Mouse (Mus musculus): ENCODE data around the gene Wdr73.
"Not testable (repeated sequence)": the region's sequence is repeated elsewhere in the genome, so short reads cannot be mapped to it uniquely, and the experiment has no call there.

The Wdr73 gene

DNA sequence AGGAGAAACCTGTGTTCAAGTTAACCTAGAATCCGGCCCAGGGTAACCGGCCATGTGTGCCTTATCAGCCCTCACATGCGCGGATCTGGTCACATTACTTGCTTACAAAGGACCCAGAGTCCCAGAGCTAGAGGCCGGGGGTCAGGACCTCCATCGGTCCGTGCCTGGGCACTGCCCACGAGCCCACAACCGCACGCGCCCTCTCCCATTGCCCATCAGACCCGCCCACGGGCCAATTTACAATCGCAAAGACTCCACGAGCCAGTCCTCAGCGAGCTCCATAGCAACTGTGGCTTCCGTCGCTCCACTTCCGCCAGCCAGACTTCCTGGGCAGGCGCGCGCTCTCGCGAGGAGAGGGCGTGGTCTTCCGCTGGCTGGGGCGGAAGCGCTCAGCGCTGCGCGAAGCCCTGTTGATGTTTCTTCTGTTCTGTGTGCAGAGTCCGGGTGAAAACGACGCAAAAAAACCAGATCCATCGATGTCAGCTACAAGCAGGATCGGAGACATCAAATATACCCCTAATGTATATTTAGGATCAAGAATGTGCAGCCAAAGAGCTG is at the start of gene Wdr73:
Gene Wdr73, minus strand, starts transcription at position 326 of the 558 bp plus-strand sequence.
- in situ Hi-C loops (cut with MboI, MseI), result no loop called here

DNA sequence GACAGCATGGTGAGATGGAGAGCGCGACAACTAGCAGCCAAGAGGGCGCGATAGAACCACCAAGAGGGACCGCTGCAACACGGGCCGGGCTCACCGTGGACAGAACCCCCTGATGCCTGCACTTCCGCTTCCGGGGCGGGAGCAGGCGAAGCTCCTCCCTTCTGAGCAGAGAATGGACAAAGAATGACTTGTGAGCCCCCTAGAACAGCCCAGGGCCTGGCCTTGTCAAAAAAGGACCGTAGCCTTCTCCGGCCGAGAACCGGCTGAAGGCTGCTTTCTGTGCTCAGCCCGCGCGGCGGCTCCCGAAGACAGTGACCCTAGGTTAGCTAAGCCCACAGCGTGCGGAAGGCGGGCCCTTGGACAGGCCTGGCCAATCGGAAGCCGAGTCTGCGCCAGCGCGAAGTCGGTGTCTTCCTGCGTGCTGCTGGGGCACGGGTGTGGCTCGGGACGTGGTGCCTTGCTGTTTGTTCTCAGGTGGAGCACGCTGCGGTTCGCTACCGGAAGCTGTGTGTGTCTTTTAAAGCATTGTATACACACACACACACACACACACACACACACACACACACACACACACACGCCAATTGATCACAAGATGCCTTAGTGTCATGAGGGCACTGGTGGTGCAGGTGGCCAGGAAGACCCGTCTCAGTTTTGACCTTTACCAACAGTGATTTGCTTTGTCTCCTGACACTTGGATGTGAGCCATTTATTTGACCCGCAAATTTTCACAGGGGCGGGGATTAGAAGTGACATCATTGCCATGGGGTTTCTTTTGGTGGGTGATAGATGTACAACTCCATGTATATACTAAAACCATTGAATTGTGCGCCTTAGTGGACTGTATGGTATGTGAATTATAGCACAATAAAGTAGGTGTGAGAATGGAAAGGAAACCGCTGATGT is 46.6 kb upstream of the Wdr73 start, which contains the start of gene Sec11a:
Gene Sec11a, minus strand, starts transcription at position 336 of the 906 bp plus-strand sequence.
- in situ Hi-C loops (cut with MboI, MseI), result no loop called here

DNA sequence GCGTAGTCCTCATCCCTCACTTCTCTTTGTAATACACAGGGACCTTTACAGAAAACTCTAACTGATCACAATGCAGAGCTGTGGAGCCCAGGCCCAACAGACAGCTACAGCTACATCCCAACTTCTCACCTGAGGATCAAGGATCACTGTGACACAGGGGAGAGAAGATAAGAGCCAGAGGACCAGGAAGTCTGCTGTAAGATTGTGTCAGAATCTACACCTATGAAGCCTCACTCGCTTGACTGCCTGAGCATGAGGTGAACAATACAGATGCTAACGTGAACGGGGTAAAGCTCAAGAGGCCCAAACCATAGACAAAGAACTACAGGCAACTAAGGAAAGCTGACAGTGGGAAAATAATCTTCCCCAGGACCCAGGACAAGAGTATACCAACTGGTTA is 38.7 kb upstream of the Wdr73 start:
- in situ Hi-C loops (cut with MboI, MseI), result no loop called here

DNA sequence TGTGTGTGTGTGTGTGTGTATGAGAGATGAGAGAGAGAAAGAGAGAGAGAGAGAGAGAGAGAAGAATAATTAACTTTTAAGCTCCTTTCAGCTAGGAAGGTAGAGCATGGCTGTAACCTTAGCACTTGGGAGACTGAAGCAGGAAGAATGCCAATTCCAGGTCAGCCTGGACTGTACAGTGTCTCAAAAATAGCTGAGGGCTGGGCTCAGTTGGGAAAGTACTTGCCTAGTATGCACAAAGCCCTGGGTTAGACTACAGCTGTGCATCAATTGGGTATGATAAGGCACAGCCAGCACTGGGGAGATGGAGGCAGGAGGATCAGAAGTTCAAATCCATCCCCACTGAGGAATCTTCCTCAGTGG is 36.2 kb upstream of the Wdr73 start:
- in situ Hi-C loops (cut with MboI, MseI), result not testable (repeated sequence)

DNA sequence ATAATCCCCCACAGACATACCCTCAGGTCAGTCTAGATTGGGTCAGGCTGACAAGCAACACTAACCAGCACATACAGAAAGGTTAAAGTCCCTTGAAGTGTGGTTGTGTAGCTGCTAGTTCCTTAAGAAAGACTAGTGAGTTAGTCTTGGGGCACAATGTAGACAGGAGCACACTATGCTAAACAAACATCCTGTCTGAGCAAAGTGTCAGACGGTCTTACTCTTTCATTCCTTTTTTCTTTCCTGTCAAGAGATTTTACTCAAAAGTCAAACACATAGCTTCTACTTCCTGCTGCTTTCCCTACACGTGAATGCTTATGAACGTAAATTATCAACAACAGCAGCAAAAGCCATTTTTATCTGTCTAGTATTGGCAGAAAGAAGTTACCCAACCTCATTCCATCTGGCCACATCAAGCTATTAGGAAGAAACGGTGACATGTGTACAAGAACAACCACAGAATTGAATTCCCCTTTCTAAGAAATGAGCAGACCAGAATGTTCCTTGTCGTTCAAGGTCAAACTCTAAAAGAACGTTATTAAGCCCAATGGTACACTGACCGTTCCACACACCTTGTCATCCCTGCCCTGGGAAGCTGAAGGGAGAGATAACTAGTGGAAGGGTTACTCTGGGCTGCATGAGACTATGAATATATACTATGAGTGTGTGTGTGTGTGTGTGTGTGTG is 35.7 kb upstream of the Wdr73 start:
- in situ Hi-C loops (cut with MboI, MseI), result not testable (repeated sequence)

DNA sequence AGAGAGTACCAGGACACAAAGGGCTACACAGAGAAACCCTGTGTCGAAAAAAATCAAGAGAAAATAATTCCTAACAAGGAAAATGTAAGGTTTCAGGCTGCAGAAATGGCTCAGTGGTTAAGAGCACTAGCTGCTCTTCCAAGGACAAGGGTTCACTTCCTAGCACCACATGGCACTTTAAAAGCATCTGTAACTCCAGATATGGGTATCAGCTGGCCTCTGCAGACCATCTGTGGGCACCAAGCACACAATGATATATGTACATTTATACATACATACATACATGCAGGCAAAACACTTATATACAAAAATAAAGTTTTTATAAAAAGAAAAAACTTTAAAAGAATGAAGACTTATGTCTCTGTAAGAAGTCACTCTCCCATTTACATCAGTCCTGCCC is 34.8 kb upstream of the Wdr73 start:
- in situ Hi-C loops (cut with MboI, MseI), result no loop called here

DNA sequence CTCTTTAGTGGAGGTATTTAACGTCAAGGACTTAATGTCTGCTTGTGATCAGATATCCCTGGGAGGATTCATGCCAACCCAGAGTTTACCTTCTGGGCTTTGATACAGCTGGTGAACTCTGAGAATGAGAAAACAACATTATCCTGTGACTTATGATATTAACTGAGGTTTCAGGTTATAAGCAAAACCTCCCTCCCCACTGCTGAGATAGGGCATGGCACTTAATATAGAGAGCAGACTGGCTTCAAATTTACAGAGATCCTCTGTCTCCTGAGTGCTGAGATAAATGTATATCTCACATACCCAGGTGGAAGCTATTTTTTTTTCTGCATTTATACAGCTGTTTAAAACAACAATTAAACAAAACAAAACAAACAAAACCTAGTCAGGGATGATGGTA is 31.7 kb upstream of the Wdr73 start:
- in situ Hi-C loops (cut with MboI, MseI), result no loop called here

DNA sequence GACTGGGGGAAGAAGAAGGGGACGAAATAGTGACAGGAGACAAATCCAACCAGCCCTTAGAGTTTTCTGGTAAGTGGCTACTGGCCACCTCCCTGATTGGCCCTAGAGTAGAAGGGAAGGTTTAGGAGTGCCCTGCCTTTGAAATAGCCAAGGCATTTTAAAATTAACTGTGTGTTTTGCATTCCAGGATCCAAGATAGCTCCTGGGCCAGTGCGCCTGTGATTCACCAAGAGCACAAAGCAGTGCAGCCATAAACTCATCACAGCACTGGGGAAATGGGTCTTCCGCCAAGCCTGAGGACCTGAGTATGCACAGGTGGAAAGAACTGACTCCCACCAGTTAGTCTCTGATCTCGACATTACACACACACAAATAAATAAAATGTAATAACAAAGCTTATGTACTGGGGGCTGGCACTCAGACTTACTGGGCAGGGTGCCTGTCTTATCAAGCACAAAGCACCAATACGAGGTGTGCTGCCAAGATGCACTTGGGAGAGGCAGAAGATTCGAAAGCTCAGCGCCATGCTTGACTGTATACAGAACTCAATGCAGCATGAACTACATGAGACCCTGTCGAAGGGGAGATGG is 30.6 kb upstream of the Wdr73 start:
- in situ Hi-C loops (cut with MboI, MseI), result no loop called here

DNA sequence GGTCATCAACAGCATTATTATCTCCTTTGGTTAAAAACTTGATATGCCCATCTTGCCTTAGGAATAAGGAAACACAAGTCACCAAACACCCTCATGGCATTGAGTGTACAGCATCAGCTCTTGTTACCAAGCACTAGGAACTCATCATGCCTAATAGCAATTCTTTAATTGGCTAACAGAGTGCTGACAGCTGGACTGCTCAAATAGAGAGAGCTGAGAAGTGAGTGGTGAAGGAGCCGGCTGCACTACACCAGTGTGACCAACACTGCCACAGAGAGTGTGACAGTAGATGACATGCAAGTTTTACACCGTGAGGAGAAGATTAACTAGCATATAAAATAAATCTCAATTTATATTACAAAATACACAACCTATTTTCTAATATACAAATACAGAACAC is 22.1 kb upstream of the Wdr73 start:
- in situ Hi-C loops (cut with MboI, MseI), result no loop called here

DNA sequence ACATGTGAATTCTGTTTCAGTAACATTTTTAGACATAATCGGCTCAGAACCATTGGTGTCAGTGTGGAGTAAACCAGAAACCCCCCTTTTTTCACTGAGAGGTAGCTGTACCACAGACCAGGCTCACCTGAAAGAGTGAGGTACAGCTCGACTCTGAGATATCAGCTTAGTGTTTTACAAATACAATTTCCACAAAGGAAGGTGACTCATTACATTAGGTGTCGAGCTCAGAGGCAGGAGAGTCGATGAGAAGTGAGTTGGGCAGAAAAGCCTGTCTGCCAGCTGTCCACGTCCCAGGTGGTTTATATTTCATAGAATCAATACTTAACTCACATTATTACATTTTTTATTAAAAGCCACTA is 18.6 kb upstream of the Wdr73 start:
- in situ Hi-C loops (cut with MboI, MseI), result no loop called here

DNA sequence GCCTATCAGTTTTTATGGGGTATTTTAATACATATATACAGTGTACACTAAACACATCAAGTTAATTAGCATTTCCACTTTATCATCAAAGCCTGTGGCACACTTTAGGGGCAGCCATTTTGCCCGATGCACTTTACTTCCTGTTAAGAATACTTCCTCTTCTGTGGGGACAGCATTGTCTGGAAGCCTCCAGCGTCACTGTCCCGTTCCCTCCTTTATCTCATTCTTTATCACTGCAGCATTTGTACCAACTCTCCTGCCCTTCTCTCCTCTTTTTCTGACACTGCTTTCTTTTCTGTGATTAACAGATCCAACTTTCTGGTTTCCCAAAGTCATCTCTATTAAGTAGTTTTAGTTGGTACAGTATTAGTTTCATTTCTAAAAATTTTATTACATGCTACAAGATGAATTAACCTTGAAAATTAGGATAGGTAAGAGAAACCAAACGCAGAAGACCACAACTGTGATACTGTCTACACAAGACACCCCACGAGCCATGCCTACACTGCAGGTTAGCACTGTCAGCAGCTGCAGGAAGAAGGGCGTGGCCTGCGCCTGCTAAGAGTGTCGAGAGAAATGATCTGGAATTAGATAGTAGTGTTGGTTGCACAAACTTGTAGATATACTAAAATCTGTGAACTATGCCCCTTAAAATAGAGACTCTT is 18.0 kb upstream of the Wdr73 start:
- in situ Hi-C loops (cut with MboI, MseI), result no loop called here

DNA sequence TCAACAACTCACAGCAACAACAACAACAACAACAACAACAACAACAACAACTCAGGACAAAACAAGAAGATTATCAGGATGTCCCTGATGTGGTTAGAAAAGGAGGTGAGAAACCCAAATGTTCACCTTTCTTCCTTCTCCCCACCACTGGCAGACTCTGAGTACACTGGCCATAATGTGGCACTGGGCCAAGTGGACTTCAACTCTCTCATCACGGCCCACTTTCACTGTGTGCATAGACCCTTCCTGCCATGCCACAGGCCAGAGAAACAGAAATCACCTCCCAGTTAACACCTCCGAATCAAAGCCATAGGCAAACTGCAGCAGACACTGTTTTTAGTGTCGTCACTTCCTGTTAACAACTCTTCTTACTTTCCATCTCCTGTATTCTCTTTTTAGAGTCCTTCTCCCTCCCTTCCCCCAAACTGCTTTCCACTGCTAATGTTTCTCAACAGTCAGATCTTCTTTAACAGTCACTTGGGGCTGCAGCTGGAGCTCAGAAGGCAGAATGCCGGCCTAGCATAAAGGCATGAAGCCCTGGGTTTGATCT is 16.9 kb upstream of the Wdr73 start:
- in situ Hi-C loops (cut with MboI, MseI), result no loop called here

DNA sequence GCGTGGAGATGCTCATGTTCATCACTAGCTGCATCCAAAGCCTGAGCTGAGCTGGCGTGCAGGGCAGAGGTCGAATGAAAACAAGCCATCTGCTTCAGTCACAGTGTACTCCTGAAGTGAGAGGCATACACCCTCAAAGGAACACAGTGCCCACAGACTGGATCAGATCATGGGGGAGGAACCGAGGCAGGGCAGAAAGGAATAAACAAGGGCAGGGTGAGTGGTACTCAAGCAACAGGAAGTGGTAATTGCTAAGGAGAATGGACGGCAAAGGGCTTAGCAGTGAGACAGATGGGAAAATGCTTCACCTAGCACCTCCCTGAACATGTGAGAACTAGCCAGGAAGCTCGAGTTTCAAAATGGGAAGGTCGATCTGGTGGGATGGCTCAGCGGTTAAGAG is 11.4 kb upstream of the Wdr73 start:
- in situ Hi-C loops (cut with MboI, MseI), result no loop called here

DNA sequence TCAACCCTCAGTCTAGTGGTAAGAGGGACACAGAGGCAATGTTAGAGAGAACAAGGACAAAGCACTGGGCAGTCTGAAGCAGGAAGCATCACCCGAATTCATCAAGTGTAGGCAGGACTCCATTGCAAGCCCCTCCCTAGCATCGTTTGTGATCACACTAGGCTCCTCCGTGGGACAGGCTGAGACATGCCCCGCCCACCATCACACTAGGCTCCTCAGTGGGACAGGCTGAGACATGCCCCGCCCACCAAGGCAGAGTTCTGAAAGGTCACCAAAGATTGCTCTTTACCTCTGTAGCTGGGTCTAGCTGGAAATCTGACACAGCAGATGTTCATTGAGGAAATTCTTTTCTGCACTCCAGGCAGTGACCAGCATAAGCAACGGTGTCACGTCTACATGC is 10.0 kb upstream of the Wdr73 start:
- in situ Hi-C loops (cut with MboI, MseI), result no loop called here

DNA sequence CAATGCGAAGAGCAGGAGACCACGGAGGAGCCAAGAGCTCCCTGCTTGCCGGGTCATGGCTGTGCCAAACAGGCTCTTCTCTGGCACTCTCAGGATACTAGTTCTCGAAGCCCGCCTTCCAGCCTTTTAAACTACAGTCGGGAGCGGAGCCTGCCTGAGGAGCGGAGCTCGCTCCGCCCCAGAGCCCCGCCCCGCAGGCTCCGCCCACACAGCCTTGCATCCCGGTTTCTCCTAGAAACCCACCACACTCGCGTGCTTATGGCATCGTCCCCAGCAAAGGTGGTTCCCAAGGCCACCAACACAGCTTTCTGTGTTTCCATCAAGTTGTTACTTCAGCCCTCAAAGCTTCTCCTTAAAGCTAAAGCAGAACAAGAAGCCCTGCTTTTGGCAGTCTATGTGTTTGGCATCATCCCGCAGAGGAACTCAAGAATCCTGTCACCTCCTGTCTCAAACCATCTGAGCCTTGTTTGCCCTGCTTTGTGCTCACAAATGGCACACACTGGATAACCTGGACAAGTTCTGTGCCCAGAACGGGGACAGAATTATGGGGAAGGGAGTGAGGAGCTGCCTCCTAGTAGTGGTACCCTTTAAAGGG is 3.9 kb upstream of the Wdr73 start, which contains the start of gene Nmb:
Gene Nmb, minus strand, starts transcription at position 156 of the 595 bp plus-strand sequence.
- in situ Hi-C loops (cut with MboI, MseI), result no loop called here

DNA sequence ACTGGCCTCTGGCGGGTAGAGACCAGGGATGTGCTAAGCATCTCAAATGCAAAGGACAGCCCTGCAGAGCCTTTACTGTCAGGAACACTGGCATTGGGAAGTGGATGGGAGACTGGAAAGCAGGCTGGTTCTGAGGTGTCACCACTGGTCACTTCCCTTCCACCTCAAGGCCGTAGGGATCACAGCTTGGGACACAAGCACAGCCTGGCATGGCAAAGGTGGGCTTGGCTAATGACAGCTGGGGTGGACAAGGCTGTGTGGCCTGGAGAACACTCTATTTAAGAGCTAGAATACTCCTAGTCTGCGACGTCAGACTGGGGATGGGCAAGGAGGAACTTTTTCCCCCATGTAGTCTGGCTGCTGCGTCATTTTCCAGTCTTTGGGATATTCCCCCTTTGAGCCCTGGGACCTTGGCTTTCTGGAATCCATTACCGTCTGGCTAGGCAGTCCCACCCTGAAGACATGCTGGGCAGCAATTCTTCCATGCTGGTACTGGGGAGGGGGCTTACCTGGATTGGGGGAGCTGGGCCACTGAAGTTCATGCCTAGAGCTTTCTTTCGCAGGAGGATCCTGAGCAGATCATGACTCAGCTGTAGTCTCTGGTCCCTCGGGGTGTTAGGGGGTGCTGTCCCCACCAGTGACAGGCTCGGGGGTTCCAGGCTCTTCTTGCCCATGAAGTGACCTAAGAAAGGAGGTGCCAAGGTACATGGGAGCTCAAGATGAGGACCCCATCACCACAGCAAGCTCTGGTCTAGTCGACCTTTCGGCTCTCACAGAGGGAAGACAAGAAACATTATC is 2.8 kb upstream of the Wdr73 start:
- in situ Hi-C loops (cut with MboI, MseI), result no loop called here

DNA sequence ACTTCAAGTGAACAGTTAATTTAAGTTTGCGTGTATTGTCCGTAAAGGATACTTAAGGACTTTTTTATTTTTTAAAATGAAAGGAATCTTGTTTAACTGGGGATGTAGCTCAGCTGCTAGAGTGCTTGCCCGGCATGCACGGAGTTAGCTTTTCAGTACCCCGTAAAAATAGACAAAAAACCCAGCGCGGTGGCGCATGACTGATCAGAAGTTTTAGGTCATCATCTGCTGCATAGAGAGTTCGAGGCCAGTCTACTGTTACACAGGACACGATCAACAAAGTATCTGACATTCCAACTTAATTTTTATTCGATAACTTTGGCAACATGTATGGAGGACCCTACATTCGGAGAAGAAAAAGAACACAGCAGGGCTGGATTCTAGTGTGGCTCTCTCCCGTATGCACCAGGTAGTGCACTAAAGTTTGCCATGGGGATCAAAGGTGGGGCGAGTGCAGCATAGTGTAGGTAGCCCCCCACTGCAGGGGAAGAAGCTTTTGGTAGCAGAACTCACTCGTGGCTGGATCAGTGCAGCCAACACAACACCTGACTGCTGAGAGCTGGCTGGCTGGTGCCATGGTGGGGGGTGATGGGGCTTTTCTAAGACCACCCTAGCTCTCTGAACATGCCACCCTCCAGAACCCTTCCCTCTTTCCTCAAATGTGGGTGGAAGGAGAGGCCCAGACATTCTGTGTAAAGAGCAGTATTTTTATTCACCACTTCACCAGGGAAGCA is 639 bp upstream of the Wdr73 start:
- in situ Hi-C loops (cut with MboI, MseI), result no loop called here

DNA sequence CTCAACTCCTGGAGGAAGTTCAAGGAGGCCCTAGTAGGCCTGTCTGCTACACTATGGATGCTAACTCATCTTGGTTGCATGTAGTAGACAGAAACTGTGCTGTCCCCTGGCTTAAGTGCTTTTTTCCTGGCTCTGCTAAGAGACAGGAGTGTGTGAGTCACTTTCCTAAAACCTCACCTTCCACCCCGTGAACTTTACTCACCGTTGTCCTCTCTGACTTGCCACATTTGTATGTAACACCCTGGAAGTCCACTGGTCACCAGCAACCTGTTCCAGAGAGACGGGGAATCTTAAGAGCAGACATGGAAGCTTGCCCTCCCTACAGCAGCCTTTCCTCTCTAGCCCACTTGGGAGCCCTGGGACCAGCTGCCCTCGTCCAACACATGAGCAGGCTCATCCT is 3.3 kb downstream of the Wdr73 start:
- in situ Hi-C loops (cut with MboI, MseI), result no loop called here

DNA sequence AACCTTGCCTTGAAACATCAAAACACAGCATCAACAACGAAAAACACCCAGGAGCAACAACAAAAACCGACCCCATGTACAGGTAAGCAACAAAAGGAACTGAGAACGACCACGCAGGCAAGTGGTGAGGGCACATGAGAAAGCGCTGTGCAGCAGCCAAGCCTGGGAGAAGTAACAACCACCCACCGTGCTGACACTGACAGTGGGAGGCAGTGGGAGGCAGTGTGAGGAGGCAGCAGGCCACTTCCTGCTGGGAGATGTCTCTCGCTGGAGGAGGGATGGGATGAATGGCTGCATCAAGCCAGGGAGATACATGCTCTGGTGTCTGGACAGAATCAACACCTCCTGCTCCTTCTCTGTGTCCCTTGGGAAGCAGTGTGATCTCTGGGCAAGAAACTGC is 3.9 kb downstream of the Wdr73 start:
- in situ Hi-C loops (cut with MboI, MseI), result no loop called here
